Mouse (Mus musculus) kidney, adult 2 months (tissue): Measurements from ENCODE around the gene Rps2.
A peak's percentile ranks its signal among the peaks of the same experiment; 100 is the strongest.

ENCODE experiments used
- CTCF ChIP-seq: fragments of 200-500 bp; conservative IDR thresholded peaks from 2 replicates; pipeline ENCODE4 v1.5.1; 2011; ENCODE audit warnings: low read depth, mild to moderate bottlenecking, control low read depth, low read length, moderate library complexity, mixed read lengths; ENCODE audit not compliant: insufficient read depth, insufficient read length
- POLR2A ChIP-seq: fragments of 200-500 bp; IDR thresholded peaks from one replicate; pipeline ENCODE4 v1.6.1; 2011; ENCODE audit warnings: low read depth, low read length, control low read depth

- TF ChIP-seq CTCF, result peak; percentile 37; the same call in 1 of the 2 replicates
- TF ChIP-seq POLR2A, result no peak
Observed at GRCm38 (mm10) chr17:24696011-24696697, 21.8 kb upstream of the Rps2 start, which contains the start of the genes Gfer and Noxo1.
